Mouse (Mus musculus) lung, adult 2 months (tissue): ENCODE results near the gene Tenm3. TPM values are rescaled to one million over a fixed set of nuclear protein-coding genes. Genes with fewer than 3 reads are reported as not detected.

Source experiments
- DNase-seq: peaks from one replicate; pipeline ENCODE4 v3.0.0; 2022
- H3K4me1 ChIP-seq: fragments of 200-500 bp; 2 replicates; pipeline ENCODE4 v1.6.1; 2011; ENCODE audit warnings: low read length; ENCODE audit not compliant: control insufficient read depth, insufficient read depth
- H3K4me3 ChIP-seq: fragments of 200-500 bp; replicated peaks from 2 replicates; pipeline ENCODE3; 2011; ENCODE audit warnings: low read depth, mild to moderate bottlenecking, control low read depth, low read length; ENCODE audit errors: extremely low read depth
- CTCF ChIP-seq: fragments of 200-500 bp; IDR thresholded peaks from 2 replicates; pipeline ENCODE4 v1.5.1; 2011; ENCODE audit warnings: mild to moderate bottlenecking, low read length, control low read depth; ENCODE audit not compliant: insufficient read depth
- POLR2A ChIP-seq: fragments of 200-500 bp; IDR thresholded peaks from 2 replicates; pipeline ENCODE4 v1.6.1; 2011; ENCODE audit warnings: low read depth, mild to moderate bottlenecking, control low read depth, low read length, borderline replicate concordance; ENCODE audit errors: extremely low read depth
- WGBS: fragments of 180-500 bp; shearing (Covaris S2); methylation state at CpG from one replicate; pipeline ENCODE4 v1.1.7; 2018; 5-methylcytosine and 5-hydroxymethylcytosine counted together
- polyA plus RNA-seq: library from polyadenylated mRNA; depleted of rRNA; stranded (reverse); fragments of >200 nt; gene quantifications from 2 replicates; pipeline ENCODE4 v1.2.3, GENCODE M21; 2012

Tenm3 gene
- polyA plus RNA-seq, 1 experiment, result 1.1 TPM

DNA sequence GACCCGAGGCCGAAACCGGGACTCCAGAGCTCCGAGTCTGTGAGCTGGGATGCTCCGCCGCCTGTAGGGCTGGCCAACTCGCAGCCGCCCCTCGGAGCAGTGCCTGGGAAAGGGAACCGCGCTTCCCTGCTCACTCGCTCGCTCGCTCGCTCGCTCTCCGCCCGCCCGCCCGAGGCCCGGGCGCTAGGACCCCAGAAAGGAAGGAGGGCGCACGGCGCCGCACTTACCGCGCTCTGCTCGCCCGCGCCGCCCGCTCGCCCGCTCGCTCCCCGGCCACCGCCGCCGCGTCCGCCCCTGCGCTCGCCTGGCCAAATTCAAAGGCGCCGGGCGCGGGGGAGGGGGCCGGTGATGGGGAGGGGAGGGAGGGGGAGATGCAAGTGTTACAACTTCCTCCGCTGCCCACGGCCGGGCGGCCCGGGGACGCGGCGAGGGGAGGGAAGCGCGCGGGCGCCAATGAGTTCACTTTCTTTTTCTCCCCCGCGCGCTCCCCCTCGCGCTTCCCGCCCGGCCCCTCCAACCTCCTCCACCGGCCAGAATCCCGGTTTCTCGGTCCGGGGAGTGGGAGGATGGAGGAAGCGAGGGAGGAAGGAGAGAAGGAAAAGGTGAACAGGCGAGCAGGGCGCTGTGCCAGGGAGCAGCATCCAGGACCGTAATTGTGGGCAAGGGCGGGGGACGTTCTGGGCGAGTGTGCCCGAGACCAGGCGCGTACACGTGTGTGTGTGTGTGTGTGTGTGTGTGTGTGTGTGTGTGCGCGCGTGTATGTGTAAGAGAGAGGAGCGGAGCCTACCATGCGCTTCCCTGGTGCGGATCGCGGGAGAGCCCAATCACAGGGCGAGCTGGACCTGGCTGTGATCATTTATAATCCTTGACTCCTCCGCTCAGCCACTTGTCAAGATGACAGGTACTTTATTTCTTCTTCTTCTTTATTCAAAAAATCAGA lies 490 bp downstream of the Tenm3 start:
- WGBS, result 2% methylated on average over 73 of the region's 93 CpGs
- Histone ChIP-seq H3K4me1 (no peaks in the 10 kb centered on the region), H3K4me3 (peak overlapping the region; percentile 60)
- TF ChIP-seq POLR2A (no peak), CTCF (no peak)
- DNase-seq, result no peak

DNA sequence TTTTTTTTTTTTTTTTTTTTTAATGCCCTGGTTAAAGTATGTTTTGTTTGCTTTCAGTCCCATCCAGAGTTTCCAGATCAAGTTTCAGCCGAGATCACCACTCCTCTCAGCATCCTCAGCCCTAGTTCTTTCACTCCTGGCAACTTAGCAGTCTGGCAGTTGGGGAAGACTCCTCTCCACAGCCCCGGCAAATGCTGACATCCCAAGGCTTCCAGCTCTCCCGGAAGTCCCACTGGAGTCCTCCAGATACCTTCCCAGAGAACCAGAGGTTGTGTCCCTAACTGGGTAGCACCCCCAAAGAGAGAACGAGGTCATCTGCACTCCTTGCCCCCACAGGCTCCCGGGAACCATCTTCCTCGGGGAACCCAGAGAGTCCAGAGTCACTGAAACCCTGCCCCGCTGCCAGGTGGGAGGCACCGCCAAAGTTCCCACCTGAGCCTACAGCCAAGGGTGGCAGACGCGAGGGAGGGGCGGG lies 1.2 kb downstream of the Tenm3 start:
- under 1% methylated on average over 11 of the region's 11 CpGs for WGBS
- no peak for DNase-seq
- Histone ChIP-seq H3K4me3 (peak overlapping the region; percentile 17), H3K4me1 (no peaks in the 10 kb centered on the region)
- no peak for TF ChIP-seq POLR2A

DNA sequence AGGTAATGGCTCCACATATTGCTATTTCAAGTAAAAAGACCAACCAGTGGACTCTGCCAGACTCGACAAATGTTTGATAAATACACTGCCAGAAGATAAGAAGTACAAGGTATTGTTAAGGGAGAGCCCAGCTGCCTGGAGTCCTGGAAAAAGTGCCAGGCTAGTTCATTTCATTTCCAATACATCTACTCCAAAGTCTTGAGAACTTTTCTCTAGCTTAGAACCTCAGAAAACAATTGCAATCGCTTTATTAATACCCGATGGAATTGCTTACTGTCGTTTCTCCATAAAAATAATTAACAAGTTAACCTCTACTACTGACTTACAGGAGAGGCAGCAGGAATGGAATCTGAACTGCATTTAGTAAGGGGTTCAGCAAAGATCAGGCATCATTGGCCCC lies 1.7 kb downstream of the Tenm3 start:
- TF ChIP-seq POLR2A, result no peak
- TF ChIP-seq CTCF, result no peak
- WGBS, result 15% methylated on average over 4 of the region's 4 CpGs
- H3K4me3 ChIP-seq, result no peak overlapping the region
- no peak for DNase-seq
- H3K4me1 ChIP-seq, result no peaks in the 10 kb centered on the region

DNA sequence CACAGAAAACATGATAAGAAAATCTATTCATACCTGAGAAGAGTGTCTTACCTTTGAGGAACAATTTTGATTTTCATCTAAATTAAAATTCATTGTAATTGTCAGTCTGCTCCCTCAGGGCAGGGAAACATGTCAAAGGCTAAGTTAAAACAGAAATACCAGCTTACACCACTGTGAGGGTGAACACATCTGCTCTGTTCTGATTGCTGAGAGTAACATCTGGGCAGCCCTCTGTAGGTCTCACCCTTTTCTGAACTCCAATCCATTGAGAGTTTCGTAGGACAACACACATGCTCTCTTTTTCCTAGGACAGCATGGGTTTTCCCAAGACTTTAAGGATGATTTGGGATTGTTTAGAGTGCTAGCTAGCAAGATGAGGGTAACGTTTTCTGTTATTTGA lies 8.0 kb downstream of the Tenm3 start:
- Histone ChIP-seq H3K4me3 (no peak overlapping the region), H3K4me1 (no peaks in the 10 kb centered on the region)
- WGBS, result 78% methylated on average over 2 of the region's 2 CpGs
- TF ChIP-seq POLR2A (no peak), CTCF (no peak)
- no peak for DNase-seq

DNA sequence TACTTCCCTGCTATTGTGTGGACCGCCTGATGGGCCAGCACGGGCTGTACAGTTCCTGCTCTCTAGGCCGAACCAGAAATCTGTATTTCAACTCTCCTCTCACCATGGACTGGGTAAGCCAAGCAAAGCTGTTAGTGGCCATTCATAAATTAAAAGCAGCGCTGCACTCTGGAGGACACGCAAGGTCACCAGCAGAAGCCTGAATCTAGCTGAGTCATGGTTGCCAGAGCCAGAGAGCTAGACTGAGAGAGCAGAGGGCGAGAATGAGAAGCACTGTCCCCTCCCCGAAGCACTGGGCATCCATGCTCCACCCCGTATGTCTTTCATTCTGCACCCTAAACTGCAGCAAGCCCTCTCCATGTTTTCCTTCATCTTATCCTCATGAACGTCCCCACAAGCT lies 16.3 kb downstream of the Tenm3 start:
- no peak overlapping the region for H3K4me3 ChIP-seq
- no peak for DNase-seq
- no peaks in the 10 kb centered on the region for H3K4me1 ChIP-seq
- TF ChIP-seq POLR2A (no peak), CTCF (no peak)
- 60% methylated on average over 9 of the region's 9 CpGs for WGBS

DNA sequence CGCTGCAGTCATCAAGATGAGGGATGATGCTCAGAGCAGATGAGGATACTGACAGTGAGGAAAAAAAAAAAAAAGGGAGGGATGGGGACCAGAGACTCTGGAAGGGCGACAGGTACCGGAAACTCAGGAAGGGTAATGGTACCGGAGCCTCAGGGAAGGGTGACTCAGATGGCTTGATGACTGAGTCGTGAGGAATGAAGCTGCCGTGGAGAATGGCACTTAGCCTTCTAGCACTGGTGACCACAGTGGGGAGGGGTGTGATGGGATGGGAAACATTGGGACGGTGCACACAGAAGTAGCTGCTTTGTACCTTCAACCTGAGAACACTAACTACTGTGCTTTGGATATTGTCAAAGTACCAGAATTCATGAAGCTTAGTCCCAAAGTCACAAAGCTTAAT lies 18.1 kb downstream of the Tenm3 start:
- Histone ChIP-seq H3K4me3 (no peak overlapping the region), H3K4me1 (no peaks in the 10 kb centered on the region)
- 84% methylated on average over 7 of the region's 7 CpGs for WGBS
- DNase-seq, result no peak
- TF ChIP-seq POLR2A, result no peak
- TF ChIP-seq CTCF, result no peak

DNA sequence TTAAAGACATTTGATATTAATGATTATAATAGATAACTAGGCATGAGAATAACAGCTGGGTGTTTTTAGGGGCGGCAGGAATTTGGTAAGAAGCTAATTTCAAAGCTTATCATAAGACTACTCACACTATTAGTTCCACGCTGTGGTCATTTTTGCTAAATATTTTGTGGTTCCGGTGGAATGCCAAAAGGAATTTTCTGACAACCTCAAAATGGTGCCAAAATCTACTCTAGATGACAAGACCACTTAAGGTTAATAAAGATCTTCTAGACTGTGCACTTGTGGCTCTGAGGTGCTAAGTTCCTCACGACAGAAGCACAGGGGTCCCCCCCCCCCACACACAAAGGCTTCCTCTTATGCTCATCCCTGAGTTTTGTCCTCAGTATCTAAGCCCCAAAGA lies 21.5 kb downstream of the Tenm3 start:
- TF ChIP-seq POLR2A (no peak), CTCF (no peak)
- 63% methylated on average over 4 of the region's 4 CpGs for WGBS
- no peaks in the 10 kb centered on the region for H3K4me1 ChIP-seq
- no peak overlapping the region for H3K4me3 ChIP-seq
- DNase-seq, result no peak

DNA sequence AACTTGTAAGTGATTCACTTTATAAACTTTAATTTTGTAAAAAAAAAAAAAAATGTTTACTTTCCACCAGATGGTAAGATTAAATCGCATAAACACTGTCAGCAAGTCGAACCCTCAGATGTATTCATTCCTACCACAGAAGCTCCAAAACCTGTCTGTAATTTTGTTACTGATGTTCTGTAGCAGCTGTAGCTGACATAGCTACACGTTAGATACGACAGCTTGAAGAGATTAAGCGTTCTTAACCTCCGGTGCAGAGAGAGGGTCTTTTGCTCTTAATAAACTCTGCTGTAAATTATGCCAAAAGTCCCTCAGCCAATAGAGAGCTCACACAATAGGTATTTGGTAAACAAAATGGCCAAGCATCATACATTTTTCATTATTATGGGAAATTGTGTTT lies 23.8 kb downstream of the Tenm3 start:
- TF ChIP-seq CTCF (no peak), POLR2A (no peak)
- DNase-seq, result no peak
- no peak overlapping the region for H3K4me3 ChIP-seq
- 32% methylated on average over 6 of the region's 6 CpGs for WGBS
- H3K4me1 ChIP-seq, result no peaks in the 10 kb centered on the region

DNA sequence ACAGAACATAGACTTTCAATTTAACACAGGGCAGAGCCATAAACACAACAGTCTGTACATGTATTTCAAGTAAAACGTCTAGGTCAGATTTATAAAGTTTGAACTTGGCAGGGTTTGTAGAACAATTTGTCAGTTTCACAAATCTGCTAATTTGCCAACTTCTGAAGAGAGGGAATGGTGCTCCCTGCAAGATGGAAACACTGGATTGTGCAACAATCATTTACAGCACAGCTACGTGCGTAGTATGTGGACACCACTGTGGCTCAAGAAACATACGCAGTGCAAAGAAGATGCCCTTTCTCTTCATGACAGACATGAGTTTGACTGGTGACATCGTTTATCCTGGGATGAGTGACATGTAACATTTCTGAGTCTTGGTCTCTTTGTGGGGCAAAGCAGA lies 24.4 kb downstream of the Tenm3 start:
- TF ChIP-seq POLR2A (no peak), CTCF (no peak)
- Histone ChIP-seq H3K4me3 (no peak overlapping the region), H3K4me1 (no peaks in the 10 kb centered on the region)
- WGBS, result 47% methylated on average over 5 of the region's 5 CpGs
- no peak for DNase-seq

DNA sequence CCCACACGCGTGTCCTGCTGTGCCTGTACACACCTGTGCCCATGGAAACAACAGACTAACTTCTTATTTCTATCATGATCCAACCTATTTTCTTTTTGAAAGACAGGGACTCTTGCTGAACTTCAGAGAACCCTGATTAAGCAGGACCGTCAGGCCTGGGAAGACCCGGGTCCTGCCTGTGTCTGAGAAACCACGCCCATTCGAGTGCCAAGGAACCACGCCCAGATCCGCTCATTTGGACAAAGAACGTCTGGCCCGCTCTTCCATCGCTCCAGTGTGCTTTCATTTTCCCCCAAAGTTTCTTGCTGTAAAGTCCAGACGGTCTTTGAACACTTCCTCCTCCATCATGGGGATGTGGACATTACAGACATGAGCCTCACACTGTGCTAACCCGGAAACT lies 26.8 kb downstream of the Tenm3 start:
- 61% methylated on average over 13 of the region's 13 CpGs for whole genome bisulfite sequencing
- TF ChIP-seq POLR2A (no peak), CTCF (no peak)
- H3K4me1 ChIP-seq, result no peaks in the 10 kb centered on the region
- no peak for DNase-seq
- H3K4me3 ChIP-seq, result no peak overlapping the region
